Mouse (Mus musculus): ENCODE results near the gene Cox19.

GRCm38 (mm10) chr5:139373126-139373525 is 21.9 kb upstream of the Cox19 start:
- TF ChIP-seq CTCF (IDR thresholded peaks at IDR 0.05; ENCODE audit: low read depth, low read length), result no peak
- no peak for TF ChIP-seq GATA1 (IDR thresholded peaks at IDR 0.05; ENCODE audit: borderline replicate concordance, low read length)
- TF ChIP-seq TAL1 (conservative IDR thresholded peaks at IDR 0.05; ENCODE audit: low read depth, low read length), result no peak
- no peak for TF ChIP-seq POLR2AphosphoS5 (IDR thresholded peaks at IDR 0.05; ENCODE audit: insufficient replicate concordance, low read depth, low read length)

Measured in G1E (cell line).